Mouse (Mus musculus): Measurements from ENCODE around the gene Gpr162. TPM values are rescaled to one million over a fixed set of nuclear protein-coding genes. Genes with fewer than 3 reads are reported as not detected.

Gene Gpr162
- total and polyA plus RNA-seq, 3 experiments = 0.48 to 2.0 (median 1.7) TPM

- no peaks in the 10 kb centered on the region for H3K79me2 ChIP-seq (replicated peaks; ENCODE audit: control insufficient read depth, extremely low read depth, insufficient read depth, poor library complexity, severe bottlenecking)
- H3K4me1 ChIP-seq (ENCODE audit: control insufficient read depth in 1 of 2, insufficient read depth in 2 of 2) = peaks cover 25 to 73% of the 10 kb centered on the region in 2 experiments
- no peaks in the 10 kb centered on the region for H3K9me3 ChIP-seq (replicated peaks; ENCODE audit: low read length)
- DNase-seq (ENCODE audit: extremely low read depth) = peak; percentile 94
- no peaks in the 10 kb centered on the region for H3K27me3 ChIP-seq (replicated peaks)
- dilution Hi-C loops (cut with MboI; ENCODE audit: extremely low pct_ligation_motif_present, extremely low pct_unique_long_range_greater_than_20kb, low sequenced_read_pairs) (no loop called here), in situ Hi-C loops (cut with MboI; ENCODE audit: low pct_ligation_motif_present, low pct_unique_long_range_greater_than_20kb, low sequenced_read_pairs) (loop anchor here (5.0 kb wide), 1 partner anchor 36 kb away; no protein-coding TSS in a partner anchor)
- peak overlapping the region; percentile 64 for H3K9ac ChIP-seq (ENCODE audit: insufficient read depth, low read depth)
- peak overlapping the region; percentile 29 to 56 (median 47) for H3K4me3 ChIP-seq (replicated peaks in 1 of 3; ENCODE audit: low read depth in 2 of 3, low read length in 2 of 3, poor library complexity in 1 of 3)
- peak overlapping the region; percentile 61 for H3K27ac ChIP-seq (ENCODE audit: insufficient read depth, low read depth)
- H3K4me2 ChIP-seq (ENCODE audit: insufficient read depth, low read depth, poor library complexity, severe bottlenecking) = peak overlapping the region; percentile 65
- no peaks in the 10 kb centered on the region for H3K36me3 ChIP-seq (replicated peaks in 1 of 2; ENCODE audit: control insufficient read depth in 1 of 2, insufficient read depth in 1 of 2, low read length in 1 of 2)
- TF ChIP-seq CHD2 (IDR thresholded peaks at IDR 0.05; ENCODE audit: low read length) (peak; percentile 82), SIN3A (IDR thresholded peaks at IDR 0.05; ENCODE audit: low read length) (peak; percentile 63; the same call in 1 of the 2 replicates), SMC3 (IDR thresholded peaks at IDR 0.05; ENCODE audit: low read depth, low read length) (peak; percentile 89), RAD21 (IDR thresholded peaks at IDR 0.05; ENCODE audit: low read depth, low read length) (peak; percentile 88), ELF1 (IDR thresholded peaks at IDR 0.05; ENCODE audit: low read depth, low read length) (peak; percentile 23; the same call in 1 of the 2 replicates), POLR2AphosphoS2 (IDR thresholded peaks at IDR 0.05; ENCODE audit: low read depth, low read length) (no peak), ZNF384 (IDR thresholded peaks at IDR 0.05; ENCODE audit: low read depth, low read length) (0 out of 2 replicates have a peak, but pooled peaks have one; percentile 23), ETS1 (conservative IDR thresholded peaks at IDR 0.05; ENCODE audit: low read depth, low read length) (0 out of 2 replicates have a peak, but pooled peaks have one; percentile 54), CTCF (conservative IDR thresholded peaks at IDR 0.05 in 1 of 2, IDR thresholded peaks at IDR 0.05 in 1 of 2; ENCODE audit: low read depth in 2 of 2, low read length in 2 of 2) (peak; percentile 48 to 98), MXI1 (IDR thresholded peaks at IDR 0.05; ENCODE audit: low read depth, low read length) (peak; percentile 38; the same call in 1 of the 2 replicates), MYC (IDR thresholded peaks at IDR 0.05; ENCODE audit: low read depth, low read length) (peak; percentile 25; the same call in 1 of the 2 replicates), IRF4 (IDR thresholded peaks at IDR 0.05; ENCODE audit: low read depth, low read length) (peak; percentile 40; the same call in 1 of the 2 replicates), NRF1 (IDR thresholded peaks at IDR 0.05; ENCODE audit: low read depth, low read length) (no peak), MAX (IDR thresholded peaks at IDR 0.05; ENCODE audit: low read length) (0 out of 2 replicates have a peak, but pooled peaks have one; percentile 11), BHLHE40 (IDR thresholded peaks at IDR 0.05; ENCODE audit: low read depth, low read length) (peak; percentile 92), NELFE (IDR thresholded peaks at IDR 0.05; ENCODE audit: low read depth, low read length) (no peak), TCF12 (IDR thresholded peaks at IDR 0.05; ENCODE audit: low read depth, low read length) (no peak)
Measured at GRCm38 (mm10) chr6:124903580-124904151, 39.9 kb upstream of the Gpr162 start.

GRCm38 (mm10) chr6:124901851-124902250 lies 38.1 kb upstream of the Gpr162 start:
- H3K79me2 ChIP-seq (replicated peaks; ENCODE audit: control insufficient read depth, extremely low read depth, insufficient read depth, poor library complexity, severe bottlenecking) = no peaks in the 10 kb centered on the region
- TF ChIP-seq ETS1 (conservative IDR thresholded peaks at IDR 0.05; ENCODE audit: low read depth, low read length) (peak; percentile 42; the same call in 1 of the 2 replicates), BHLHE40 (IDR thresholded peaks at IDR 0.05; ENCODE audit: low read depth, low read length) (peak; percentile 46), RAD21 (IDR thresholded peaks at IDR 0.05; ENCODE audit: low read depth, low read length) (no peak; the same call in 1 of the 2 replicates)
- H3K9me3 ChIP-seq (replicated peaks; ENCODE audit: low read length) = no peaks in the 10 kb centered on the region
- H3K4me2 ChIP-seq (ENCODE audit: insufficient read depth, low read depth, poor library complexity, severe bottlenecking) = 0 out of 2 replicates have a peak overlapping the region, but pooled peaks have one; percentile 13
- no peak overlapping the region for H3K4me3 ChIP-seq (replicated peaks in 1 of 3; ENCODE audit: low read depth in 2 of 3, low read length in 2 of 3, poor library complexity in 1 of 3)
- H3K27ac ChIP-seq (ENCODE audit: insufficient read depth, low read depth) = peak overlapping the region; percentile 79
- no peak overlapping the region for H3K9ac ChIP-seq (ENCODE audit: insufficient read depth, low read depth)
- dilution Hi-C loops (cut with MboI; ENCODE audit: extremely low pct_ligation_motif_present, extremely low pct_unique_long_range_greater_than_20kb, low sequenced_read_pairs) = no loop called here
- H3K36me3 ChIP-seq (replicated peaks in 1 of 2; ENCODE audit: control insufficient read depth in 1 of 2, insufficient read depth in 1 of 2, low read length in 1 of 2) = no peaks in the 10 kb centered on the region
- H3K27me3 ChIP-seq (replicated peaks) = no peaks in the 10 kb centered on the region
- H3K4me1 ChIP-seq (ENCODE audit: control insufficient read depth in 1 of 2, insufficient read depth in 2 of 2) = peaks cover 23 to 70% of the 10 kb centered on the region in 2 experiments
- in situ Hi-C loops (cut with MboI; ENCODE audit: low pct_ligation_motif_present, low pct_unique_long_range_greater_than_20kb, low sequenced_read_pairs) = loop anchor here (5.0 kb wide), 1 partner anchor 35 kb away; no protein-coding TSS in a partner anchor
- peak; percentile 58 for DNase-seq (ENCODE audit: extremely low read depth)
